Mouse (Mus musculus): ENCODE measurements at regions not wholly inside any gene's neighbourhood (a gene's known extent, or its start where the extent isn't known, plus 50 kb on each side); places are given as distances from the start of the nearest gene placed in this dataset.

DNA sequence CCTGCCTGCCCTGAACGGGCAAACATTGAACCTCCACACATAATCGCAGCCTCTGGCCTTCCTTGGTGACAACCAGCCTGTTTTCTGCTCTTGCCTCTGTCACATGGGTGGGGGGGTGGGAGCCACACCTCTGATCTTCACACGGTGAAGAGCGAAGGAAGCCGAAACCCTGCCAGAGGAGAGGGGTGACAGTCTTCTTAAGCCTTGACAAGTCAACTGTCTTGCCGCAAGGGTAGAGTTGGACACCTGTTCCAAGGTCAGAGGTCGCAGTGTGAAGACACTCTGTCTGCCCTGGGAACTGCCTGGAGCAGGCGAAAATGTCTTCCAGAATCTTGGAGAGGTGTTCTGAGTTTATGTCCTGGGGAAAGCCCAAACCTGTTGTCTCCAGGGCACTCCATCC lies 364.8 kb upstream of the 3110018I06Rik start:
- DNase-seq (ENCODE audit: low spot score) (no peak), ATAC-seq (ENCODE audit: insufficient number of reproducible peaks, low FRiP score, low TSS enrichment, low read depth) (no peak)
- H3K27me3 ChIP-seq (ENCODE audit: control insufficient read depth, insufficient read depth, low read length) = no peaks in the 10 kb centered on the region
- WGBS = 84% methylated on average over 8 of the region's 8 CpGs
- H3K4me1 ChIP-seq (ENCODE audit: control insufficient read depth, insufficient read depth, low read length) = peaks cover 5% of the 10 kb centered on the region; the same call in 1 of the 2 replicates
- H3K4me3 ChIP-seq (ENCODE audit: low read depth, low read length) = no peak overlapping the region
- H3K27ac ChIP-seq (replicated peaks; ENCODE audit: low read depth, low read length) = no peak overlapping the region
- no peak overlapping the region for H3K4me2 ChIP-seq (ENCODE audit: low read depth, severe bottlenecking)
- H3K9ac ChIP-seq (ENCODE audit: low read length) = no peak overlapping the region
- H3K36me3 ChIP-seq (ENCODE audit: control insufficient read depth, insufficient read depth, low read length) = no peaks in the 10 kb centered on the region
- H3K9me3 ChIP-seq (ENCODE audit: control insufficient read depth, low read length) = no peaks in the 10 kb centered on the region

DNA sequence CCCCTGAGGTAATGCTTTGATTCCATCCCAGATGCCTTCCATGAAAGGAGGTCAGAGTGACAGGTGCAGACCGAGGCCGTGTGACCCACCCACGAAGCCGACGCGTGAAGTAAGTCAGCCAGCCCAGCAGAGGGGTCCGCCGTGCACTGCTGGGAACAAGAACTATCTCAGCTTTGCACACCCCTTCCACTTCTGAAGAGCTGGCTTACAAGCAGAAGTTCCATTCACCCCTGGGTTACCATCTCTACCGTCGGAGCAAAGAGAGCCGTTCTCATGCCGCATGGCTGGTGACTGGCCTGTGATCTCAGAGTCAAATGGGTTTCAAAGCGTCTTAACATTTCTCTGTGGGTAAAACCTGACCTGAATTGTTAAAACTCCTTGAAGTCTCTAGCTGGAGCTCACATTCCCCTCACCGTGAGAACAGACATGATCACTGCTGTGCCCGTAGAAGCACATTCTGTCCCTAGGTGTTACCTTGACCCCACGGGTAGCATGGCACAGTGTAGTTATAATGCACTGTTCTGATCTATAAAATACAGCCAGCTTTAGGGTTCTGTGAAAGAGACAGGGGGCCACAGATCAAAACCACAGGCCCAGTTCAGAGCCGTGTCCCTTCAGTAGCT lies 364.1 kb upstream of the 3110018I06Rik start:
- ATAC-seq (ENCODE audit: insufficient number of reproducible peaks, low FRiP score, low TSS enrichment, low read depth) (no peak), DNase-seq (ENCODE audit: low spot score) (no peak)
- WGBS = 89% methylated on average over 17 of the region's 17 CpGs
- H3K4me1 ChIP-seq (ENCODE audit: control insufficient read depth, insufficient read depth, low read length) = peaks cover 5% of the 10 kb centered on the region; the same call in 1 of the 2 replicates
- H3K9me3 ChIP-seq (ENCODE audit: control insufficient read depth, low read length) = no peaks in the 10 kb centered on the region
- H3K4me2 ChIP-seq (ENCODE audit: low read depth, severe bottlenecking) = no peak overlapping the region
- no peak overlapping the region for H3K27ac ChIP-seq (replicated peaks; ENCODE audit: low read depth, low read length)
- no peak overlapping the region for H3K9ac ChIP-seq (ENCODE audit: low read length)
- no peak overlapping the region for H3K4me3 ChIP-seq (ENCODE audit: low read depth, low read length)
- no peaks in the 10 kb centered on the region for H3K36me3 ChIP-seq (ENCODE audit: control insufficient read depth, insufficient read depth, low read length)
- H3K27me3 ChIP-seq (ENCODE audit: control insufficient read depth, insufficient read depth, low read length) = no peaks in the 10 kb centered on the region

DNA sequence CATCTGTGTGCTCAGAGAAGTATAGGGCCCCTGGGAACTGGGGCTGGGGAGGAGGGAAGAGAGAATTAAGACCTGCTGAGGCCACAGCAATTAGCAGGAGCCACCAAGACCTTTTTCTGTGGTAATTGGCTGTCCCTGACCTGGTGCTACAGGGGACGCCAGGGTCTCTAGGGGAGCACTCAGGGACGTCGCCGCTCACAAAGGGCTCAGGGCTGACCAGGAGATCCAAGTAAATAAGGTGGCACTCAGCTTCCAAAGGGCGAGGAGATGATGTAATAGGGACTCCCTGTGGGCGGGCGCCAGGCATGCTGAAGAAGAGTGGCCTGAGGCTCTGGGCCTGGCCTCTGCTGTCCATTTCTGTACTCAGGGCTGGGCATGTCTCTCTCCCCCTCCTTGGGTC lies 363.2 kb upstream of the 3110018I06Rik start:
- Histone ChIP-seq H3K4me3 (ENCODE audit: low read depth, low read length) (no peak overlapping the region), H3K4me2 (ENCODE audit: low read depth, severe bottlenecking) (no peak overlapping the region), H3K4me1 (ENCODE audit: control insufficient read depth, insufficient read depth, low read length) (peaks cover 5% of the 10 kb centered on the region; the same call in 1 of the 2 replicates), H3K9ac (ENCODE audit: low read length) (no peak overlapping the region; the same call in 1 of the 2 replicates), H3K36me3 (ENCODE audit: control insufficient read depth, insufficient read depth, low read length) (no peaks in the 10 kb centered on the region), H3K27ac (replicated peaks; ENCODE audit: low read depth, low read length) (no peak overlapping the region), H3K27me3 (ENCODE audit: control insufficient read depth, insufficient read depth, low read length) (no peaks in the 10 kb centered on the region), H3K9me3 (ENCODE audit: control insufficient read depth, low read length) (no peaks in the 10 kb centered on the region)
- DNase-seq (ENCODE audit: low spot score) = no peak
- no peak for ATAC-seq (ENCODE audit: insufficient number of reproducible peaks, low FRiP score, low TSS enrichment, low read depth)
- 48% methylated on average over 7 of the region's 7 CpGs for WGBS

DNA sequence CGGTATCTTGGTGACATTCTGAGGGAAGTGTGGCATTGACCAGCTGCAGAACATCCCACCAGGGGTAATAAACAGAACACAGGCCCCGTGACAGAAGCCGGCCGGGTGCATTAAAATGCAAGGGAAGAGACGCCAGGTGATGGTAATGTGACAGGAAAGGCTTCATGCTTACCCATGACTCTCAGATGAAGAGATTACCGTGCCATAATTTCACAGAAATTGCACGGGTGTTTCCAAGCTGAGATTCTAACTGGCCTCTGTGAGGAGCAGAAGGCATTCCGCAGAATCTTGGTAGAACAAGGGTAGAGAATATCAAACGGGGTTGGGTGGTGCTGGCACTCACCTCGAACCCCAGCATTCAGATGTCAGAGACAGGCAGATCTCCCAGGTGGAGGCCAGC lies 362.4 kb upstream of the 3110018I06Rik start:
- H3K4me2 ChIP-seq (ENCODE audit: low read depth, severe bottlenecking) = no peak overlapping the region
- H3K27ac ChIP-seq (replicated peaks; ENCODE audit: low read depth, low read length) = no peak overlapping the region
- H3K36me3 ChIP-seq (ENCODE audit: control insufficient read depth, insufficient read depth, low read length) = no peaks in the 10 kb centered on the region
- peaks cover 5% of the 10 kb centered on the region; the same call in 1 of the 2 replicates for H3K4me1 ChIP-seq (ENCODE audit: control insufficient read depth, insufficient read depth, low read length)
- ATAC-seq (ENCODE audit: insufficient number of reproducible peaks, low FRiP score, low TSS enrichment, low read depth) = no peak
- H3K4me3 ChIP-seq (ENCODE audit: low read depth, low read length) = no peak overlapping the region
- H3K9ac ChIP-seq (ENCODE audit: low read length) = no peak overlapping the region
- no peaks in the 10 kb centered on the region for H3K9me3 ChIP-seq (ENCODE audit: control insufficient read depth, low read length)
- WGBS = 72% methylated on average over 10 of the region's 10 CpGs
- no peak for DNase-seq (ENCODE audit: low spot score)
- H3K27me3 ChIP-seq (ENCODE audit: control insufficient read depth, insufficient read depth, low read length) = no peaks in the 10 kb centered on the region

GRCm38 (mm10) chr12:107127591-107127990 lies 360.8 kb upstream of the 3110018I06Rik start:
- Histone ChIP-seq H3K27me3 (ENCODE audit: control insufficient read depth, insufficient read depth, low read length) (no peaks in the 10 kb centered on the region), H3K4me3 (ENCODE audit: low read depth, low read length) (no peak overlapping the region), H3K4me2 (ENCODE audit: low read depth, severe bottlenecking) (no peak overlapping the region), H3K36me3 (ENCODE audit: control insufficient read depth, insufficient read depth, low read length) (no peaks in the 10 kb centered on the region), H3K27ac (replicated peaks; ENCODE audit: low read depth, low read length) (no peak overlapping the region), H3K4me1 (ENCODE audit: control insufficient read depth, insufficient read depth, low read length) (peaks cover 5% of the 10 kb centered on the region; the same call in 1 of the 2 replicates), H3K9me3 (ENCODE audit: control insufficient read depth, low read length) (no peaks in the 10 kb centered on the region), H3K9ac (ENCODE audit: low read length) (no peak overlapping the region)
- WGBS = 89% methylated on average over 3 of the region's 3 CpGs
- DNase-seq (ENCODE audit: low spot score) (no peak), ATAC-seq (ENCODE audit: insufficient number of reproducible peaks, low FRiP score, low TSS enrichment, low read depth) (no peak)

- no peak for DNase-seq (ENCODE audit: low spot score)
- WGBS = 71% methylated on average over 6 of the region's 6 CpGs
- no peak overlapping the region for H3K4me2 ChIP-seq (ENCODE audit: low read depth, severe bottlenecking)
- H3K27ac ChIP-seq (replicated peaks; ENCODE audit: low read depth, low read length) = no peak overlapping the region
- no peaks in the 10 kb centered on the region for H3K27me3 ChIP-seq (ENCODE audit: control insufficient read depth, insufficient read depth, low read length)
- H3K9me3 ChIP-seq (ENCODE audit: control insufficient read depth, low read length) = no peaks in the 10 kb centered on the region
- ATAC-seq (ENCODE audit: insufficient number of reproducible peaks, low FRiP score, low TSS enrichment, low read depth) = no peak
- H3K9ac ChIP-seq (ENCODE audit: low read length) = no peak overlapping the region
- H3K36me3 ChIP-seq (ENCODE audit: control insufficient read depth, insufficient read depth, low read length) = no peaks in the 10 kb centered on the region
- no peak overlapping the region for H3K4me3 ChIP-seq (ENCODE audit: low read depth, low read length)
- H3K4me1 ChIP-seq (ENCODE audit: control insufficient read depth, insufficient read depth, low read length) = peaks cover 5% of the 10 kb centered on the region; the same call in 1 of the 2 replicates
Measured at GRCm38 (mm10) chr12:107129232-107129631, 359.2 kb upstream of the 3110018I06Rik start.

DNA sequence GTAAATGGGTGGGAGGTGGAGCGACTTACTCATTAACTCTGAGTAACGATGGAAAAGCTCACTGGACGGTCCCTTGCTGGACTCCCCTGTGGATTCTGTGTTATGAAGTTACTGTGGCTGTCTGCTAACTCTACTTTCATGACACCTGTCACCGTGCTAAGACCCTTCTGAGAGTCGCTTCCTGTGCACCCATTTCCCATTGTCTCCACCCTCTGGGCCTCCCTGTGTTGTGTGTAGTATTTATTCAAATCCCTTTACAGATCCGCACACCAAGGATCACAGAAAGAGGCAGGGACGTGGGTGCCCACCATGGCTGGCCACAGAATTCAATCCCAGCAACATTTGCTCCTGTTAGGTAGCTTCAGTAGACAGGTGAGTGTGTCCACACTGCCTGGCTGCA lies 357.1 kb upstream of the 3110018I06Rik start:
- 75% methylated on average over 7 of the region's 7 CpGs for WGBS
- no peak for DNase-seq (ENCODE audit: low spot score)
- no peak for ATAC-seq (ENCODE audit: insufficient number of reproducible peaks, low FRiP score, low TSS enrichment, low read depth)
- H3K36me3 ChIP-seq (ENCODE audit: control insufficient read depth, insufficient read depth, low read length) = no peaks in the 10 kb centered on the region
- H3K9ac ChIP-seq (ENCODE audit: low read length) = no peak overlapping the region
- no peaks in the 10 kb centered on the region for H3K27me3 ChIP-seq (ENCODE audit: control insufficient read depth, insufficient read depth, low read length)
- no peaks in the 10 kb centered on the region for H3K9me3 ChIP-seq (ENCODE audit: control insufficient read depth, low read length)
- H3K4me2 ChIP-seq (ENCODE audit: low read depth, severe bottlenecking) = no peak overlapping the region
- no peak overlapping the region for H3K27ac ChIP-seq (replicated peaks; ENCODE audit: low read depth, low read length)
- no peak overlapping the region for H3K4me3 ChIP-seq (ENCODE audit: low read depth, low read length)
- H3K4me1 ChIP-seq (ENCODE audit: control insufficient read depth, insufficient read depth, low read length) = no peaks in the 10 kb centered on the region

DNA sequence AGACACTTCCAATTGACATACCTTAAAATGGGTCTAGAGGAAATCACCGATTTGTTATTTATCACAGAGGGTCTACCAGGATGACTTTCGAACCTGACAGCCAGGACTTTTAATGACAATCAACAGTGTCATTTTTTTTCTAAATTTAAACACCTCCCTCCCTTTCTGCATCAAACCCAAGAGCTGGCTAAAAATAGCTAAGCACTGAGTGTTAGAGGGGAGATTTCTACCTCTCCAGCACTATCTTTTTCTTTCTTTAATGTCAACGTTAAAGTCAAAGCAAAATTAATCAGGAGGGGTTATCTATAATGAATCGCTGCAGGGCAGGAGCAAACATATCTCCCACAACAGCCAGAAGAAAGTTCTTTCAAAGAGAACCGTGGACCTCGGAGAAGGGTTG lies 356.6 kb upstream of the 3110018I06Rik start:
- no peaks in the 10 kb centered on the region for H3K36me3 ChIP-seq (ENCODE audit: control insufficient read depth, insufficient read depth, low read length)
- H3K4me1 ChIP-seq (ENCODE audit: control insufficient read depth, insufficient read depth, low read length) = no peaks in the 10 kb centered on the region
- H3K9ac ChIP-seq (ENCODE audit: low read length) = no peak overlapping the region
- WGBS = 86% methylated on average over 6 of the region's 6 CpGs
- no peak overlapping the region for H3K27ac ChIP-seq (replicated peaks; ENCODE audit: low read depth, low read length)
- H3K4me2 ChIP-seq (ENCODE audit: low read depth, severe bottlenecking) = no peak overlapping the region
- H3K9me3 ChIP-seq (ENCODE audit: control insufficient read depth, low read length) = no peaks in the 10 kb centered on the region
- H3K27me3 ChIP-seq (ENCODE audit: control insufficient read depth, insufficient read depth, low read length) = no peaks in the 10 kb centered on the region
- no peak for ATAC-seq (ENCODE audit: insufficient number of reproducible peaks, low FRiP score, low TSS enrichment, low read depth)
- DNase-seq (ENCODE audit: low spot score) = no peak
- H3K4me3 ChIP-seq (ENCODE audit: low read depth, low read length) = no peak overlapping the region

- no peak for ATAC-seq (ENCODE audit: insufficient number of reproducible peaks, low FRiP score, low TSS enrichment, low read depth)
- no peaks in the 10 kb centered on the region for H3K9me3 ChIP-seq (ENCODE audit: control insufficient read depth, low read length)
- no peaks in the 10 kb centered on the region for H3K4me1 ChIP-seq (ENCODE audit: control insufficient read depth, insufficient read depth, low read length)
- H3K4me3 ChIP-seq (ENCODE audit: low read depth, low read length) = no peak overlapping the region
- H3K4me2 ChIP-seq (ENCODE audit: low read depth, severe bottlenecking) = no peak overlapping the region
- 82% methylated on average over 3 of the region's 3 CpGs for WGBS
- no peaks in the 10 kb centered on the region for H3K27me3 ChIP-seq (ENCODE audit: control insufficient read depth, insufficient read depth, low read length)
- no peak overlapping the region for H3K9ac ChIP-seq (ENCODE audit: low read length)
- H3K27ac ChIP-seq (replicated peaks; ENCODE audit: low read depth, low read length) = no peak overlapping the region
- H3K36me3 ChIP-seq (ENCODE audit: control insufficient read depth, insufficient read depth, low read length) = no peaks in the 10 kb centered on the region
- no peak for DNase-seq (ENCODE audit: low spot score)
Measured at GRCm38 (mm10) chr12:107132501-107132900, 355.9 kb upstream of the 3110018I06Rik start.

Measured in limb, embryonic 11.5 days (tissue).